Mouse (Mus musculus): Measurements from ENCODE around the gene Btbd18. TPM values are rescaled to one million over a fixed set of nuclear protein-coding genes. Genes with fewer than 3 reads are reported as not detected.
"Not testable (repeated sequence)": the region's sequence is repeated elsewhere in the genome, so short reads cannot be mapped to it uniquely, and the experiment has no call there.

Gene Btbd18
- polyA plus RNA-seq, 1 experiment from 2014 or later = 0.39 TPM

- DNase-seq (peak; percentile 77), ATAC-seq (ENCODE audit: insufficient read depth) (peak; percentile 45; the same call in 1 of the 2 replicates)
- Histone ChIP-seq H3K36me3 (ENCODE audit: insufficient read depth) (no peaks in the 10 kb centered on the region), H3K27me3 (ENCODE audit: insufficient read depth, low read length) (no peaks in the 10 kb centered on the region), H3K27ac (ENCODE audit: low read depth) (no peak overlapping the region), H3K4me3 (ENCODE audit: low read depth, low read length) (no peak overlapping the region), H3K4me1 (ENCODE audit: insufficient read depth) (no peaks in the 10 kb centered on the region), H3K9ac (no peak overlapping the region), H3K9me3 (ENCODE audit: low read depth, low read length) (no peaks in the 10 kb centered on the region), H3K4me2 (no peak overlapping the region)
- WGBS = 60% methylated on average over 3 of the region's 3 CpGs
- TF ChIP-seq CTCF (IDR thresholded peaks at IDR 0.05; ENCODE audit: low read depth) = peak; percentile 68
These were observed 1.4 kb downstream of the Btbd18 start for GRCm38 (mm10) chr2:84660253-84660652.

GRCm38 (mm10) chr2:84662866-84663265 is 4.0 kb downstream of the Btbd18 start:
- 29% methylated on average over 2 of the region's 2 CpGs for WGBS

GRCm38 (mm10) chr2:84666081-84666480 is 7.2 kb downstream of the Btbd18 start:
- no peak for TF ChIP-seq CTCF (IDR thresholded peaks at IDR 0.05; ENCODE audit: low read depth)
- Histone ChIP-seq H3K9me3 (ENCODE audit: low read depth, low read length) (no peaks in the 10 kb centered on the region), H3K4me1 (ENCODE audit: insufficient read depth) (0 out of 2 replicates have a peak, but pooled peaks cover 4% of the 10 kb centered on the region), H3K27me3 (ENCODE audit: insufficient read depth, low read length) (no peaks in the 10 kb centered on the region), H3K4me3 (ENCODE audit: low read depth, low read length) (no peak overlapping the region), H3K9ac (no peak overlapping the region), H3K4me2 (no peak overlapping the region), H3K36me3 (ENCODE audit: insufficient read depth) (peaks cover 14% of the 10 kb centered on the region; the same call in 1 of the 2 replicates), H3K27ac (ENCODE audit: low read depth) (no peak overlapping the region)
- 36% methylated on average over 12 of the region's 12 CpGs for WGBS
- DNase-seq = peak; percentile 33
- ATAC-seq (ENCODE audit: insufficient read depth) = no peak

More at GRCm38 (mm10) chr2:84662866-84663265, 4.0 kb downstream of the Btbd18 start:
- Histone ChIP-seq H3K36me3 (ENCODE audit: insufficient read depth) (no peaks in the 10 kb centered on the region), H3K9ac (no peak overlapping the region), H3K4me3 (ENCODE audit: low read depth, low read length) (no peak overlapping the region), H3K4me1 (ENCODE audit: insufficient read depth) (no peaks in the 10 kb centered on the region), H3K9me3 (ENCODE audit: low read depth, low read length) (no peaks in the 10 kb centered on the region), H3K27ac (ENCODE audit: low read depth) (no peak overlapping the region), H3K4me2 (no peak overlapping the region), H3K27me3 (ENCODE audit: insufficient read depth, low read length) (no peaks in the 10 kb centered on the region)
- TF ChIP-seq CTCF (IDR thresholded peaks at IDR 0.05; ENCODE audit: low read depth) = peak; percentile 63
- no peak for ATAC-seq (ENCODE audit: insufficient read depth)
- peak; percentile 80 for DNase-seq

DNA sequence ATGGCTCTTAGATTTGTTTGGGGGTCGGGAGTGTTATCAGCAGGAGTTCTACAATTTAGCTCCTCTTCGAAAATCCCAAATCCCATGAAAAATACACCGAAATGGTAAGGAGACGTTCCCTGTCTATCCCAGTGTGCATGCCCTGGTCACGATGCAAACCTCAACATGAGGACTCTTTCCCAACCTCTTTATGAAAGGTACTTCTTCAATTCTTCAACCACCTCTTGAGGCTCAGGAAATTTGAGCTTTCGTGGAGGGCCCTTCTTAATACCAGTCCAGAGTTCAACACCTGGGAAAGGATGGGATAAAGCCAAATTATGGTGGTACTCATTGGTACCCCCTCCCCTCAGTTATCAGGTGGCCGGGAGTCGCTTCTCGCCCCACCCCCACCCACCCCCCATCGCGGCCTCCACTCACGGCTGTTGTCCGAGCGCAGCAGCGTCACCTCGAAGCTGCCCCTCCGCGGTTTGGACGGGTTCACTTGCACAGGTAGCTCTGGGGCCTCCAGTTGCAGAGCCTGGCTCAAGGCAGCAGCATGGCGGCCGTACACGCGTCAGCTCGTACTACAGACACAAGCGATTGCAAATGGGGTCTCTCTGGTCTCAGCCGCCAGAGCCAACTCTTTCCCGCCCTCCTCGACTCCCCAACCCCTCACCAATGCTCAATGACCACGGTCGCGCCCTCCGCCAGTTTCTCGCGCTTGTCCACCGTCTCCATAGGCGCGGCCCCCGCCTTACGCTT is 11.1 kb downstream of the Btbd18 start:
- TF ChIP-seq CTCF (IDR thresholded peaks at IDR 0.05; ENCODE audit: low read depth) = no peak
- peak overlapping the region; percentile 82 for H3K4me3 ChIP-seq (ENCODE audit: low read depth, low read length)
- WGBS = 2% methylated on average over 39 of the region's 39 CpGs
- H3K9ac ChIP-seq = peak overlapping the region; percentile 98
- H3K9me3 ChIP-seq (ENCODE audit: low read depth, low read length) = no peaks in the 10 kb centered on the region
- H3K4me1 ChIP-seq (ENCODE audit: insufficient read depth) = 0 out of 2 replicates have a peak, but pooled peaks cover 4% of the 10 kb centered on the region
- H3K27me3 ChIP-seq (ENCODE audit: insufficient read depth, low read length) = no peaks in the 10 kb centered on the region
- ATAC-seq (ENCODE audit: insufficient read depth) (peak; percentile 78), DNase-seq (peak; percentile 60)
- H3K27ac ChIP-seq (ENCODE audit: low read depth) = peak overlapping the region; percentile 96
- peak overlapping the region; percentile 65 for H3K4me2 ChIP-seq
- peaks cover 40% of the 10 kb centered on the region for H3K36me3 ChIP-seq (ENCODE audit: insufficient read depth)

DNA sequence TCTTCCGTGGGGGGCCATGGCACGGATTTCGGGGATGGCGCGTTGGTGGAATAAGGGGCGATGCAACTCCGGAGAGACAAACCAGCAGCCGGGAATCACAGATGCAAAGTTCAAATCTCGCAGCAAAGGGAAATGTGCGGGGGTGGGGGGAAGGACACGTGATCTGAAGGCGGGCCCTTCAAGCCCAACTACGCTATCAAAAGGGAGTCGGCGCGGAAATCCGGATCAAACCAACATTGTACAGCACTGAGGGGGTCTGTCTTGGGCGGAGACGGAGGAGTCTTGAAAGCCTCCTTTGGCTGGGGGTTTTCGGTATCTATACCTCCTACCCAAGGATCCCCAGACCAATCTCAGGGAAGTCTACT is 11.7 kb downstream of the Btbd18 start, which contains the start of gene Selenoh:
Gene Selenoh (minus strand): TSS at position 202 of the 365 bp plus-strand sequence.
- Histone ChIP-seq H3K27ac (ENCODE audit: low read depth) (peak within 1 kb of the TSS; percentile 96), H3K4me2 (peak within 1 kb of the TSS; percentile 65), H3K9me3 (ENCODE audit: low read depth, low read length) (no peaks in the 10 kb centered on the region), H3K36me3 (ENCODE audit: insufficient read depth) (peaks cover 46% of the 10 kb centered on the region), H3K4me3 (ENCODE audit: low read depth, low read length) (peak within 1 kb of the TSS; percentile 82), H3K4me1 (ENCODE audit: insufficient read depth) (0 out of 2 replicates have a peak, but pooled peaks cover 4% of the 10 kb centered on the region), H3K27me3 (ENCODE audit: insufficient read depth, low read length) (no peaks in the 10 kb centered on the region), H3K9ac (peak within 1 kb of the TSS; percentile 98)
- ATAC-seq (ENCODE audit: insufficient read depth) (peak; percentile 97), DNase-seq (peak; percentile 97)
- WGBS = under 1% methylated on average over 20 of the region's 20 CpGs
- no peak for TF ChIP-seq CTCF (IDR thresholded peaks at IDR 0.05; ENCODE audit: low read depth)

GRCm38 (mm10) chr2:84671535-84671934 is 12.7 kb downstream of the Btbd18 start:
- peaks cover 55% of the 10 kb centered on the region for H3K36me3 ChIP-seq (ENCODE audit: insufficient read depth)
- TF ChIP-seq CTCF (IDR thresholded peaks at IDR 0.05; ENCODE audit: low read depth) = 0 out of 2 replicates have a peak, but pooled peaks have one; percentile 3
- not testable (repeated sequence) for H3K9ac ChIP-seq; H3K4me1 ChIP-seq (ENCODE audit: insufficient read depth); H3K27ac ChIP-seq (ENCODE audit: low read depth); ATAC-seq (ENCODE audit: insufficient read depth); H3K9me3 ChIP-seq (ENCODE audit: low read depth, low read length); H3K27me3 ChIP-seq (ENCODE audit: insufficient read depth, low read length)
- peak; percentile 27 for DNase-seq
- H3K4me3 ChIP-seq (ENCODE audit: low read depth, low read length) = peak overlapping the region; percentile 82; the same call in 1 of the 2 replicates
- WGBS = 62% methylated on average over 4 of the region's 5 CpGs
- peak overlapping the region; percentile 65; the same call in 1 of the 2 replicates for H3K4me2 ChIP-seq

DNA sequence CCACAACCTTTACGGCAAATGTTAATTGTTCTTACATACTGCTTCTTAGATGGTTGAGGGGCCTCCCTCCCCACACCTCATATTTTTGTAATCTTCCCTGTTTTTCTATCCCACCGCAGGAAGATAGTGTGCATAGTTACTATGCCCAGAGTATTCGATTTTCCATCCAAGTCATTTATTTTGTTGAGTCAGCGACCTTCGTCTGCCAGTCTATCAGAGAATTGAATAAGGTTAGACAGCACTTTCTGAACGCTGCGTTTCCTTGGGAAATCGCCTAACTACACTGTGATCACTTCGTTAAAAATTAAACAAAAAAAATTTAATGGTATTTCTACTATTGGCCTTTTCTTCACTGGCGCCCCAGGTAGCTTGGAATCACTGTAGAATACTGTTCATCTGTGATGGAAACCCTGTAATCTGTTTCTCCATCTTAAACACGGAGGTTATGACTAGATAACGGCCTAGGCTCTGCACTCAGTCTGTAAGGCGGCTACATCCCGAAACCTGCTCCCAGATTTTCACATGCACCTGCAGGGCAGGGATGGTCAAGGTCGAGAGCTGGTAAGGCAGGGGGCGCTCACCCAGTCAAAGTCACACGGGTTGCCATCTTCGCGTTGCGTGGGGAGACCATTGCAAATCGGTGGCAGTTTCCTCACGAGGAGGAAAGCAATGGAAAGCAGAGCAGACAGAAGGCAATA is 18.5 kb downstream of the Btbd18 start:
- Histone ChIP-seq H3K9me3 (ENCODE audit: low read depth, low read length) (no peaks in the 10 kb centered on the region), H3K36me3 (ENCODE audit: insufficient read depth) (peaks cover 52% of the 10 kb centered on the region), H3K27ac (ENCODE audit: low read depth) (peak overlapping the region; percentile 24; the same call in 1 of the 2 replicates), H3K4me3 (ENCODE audit: low read depth, low read length) (peak overlapping the region; percentile 85), H3K9ac (peak overlapping the region; percentile 54), H3K27me3 (ENCODE audit: insufficient read depth, low read length) (no peaks in the 10 kb centered on the region), H3K4me2 (peak overlapping the region; percentile 70), H3K4me1 (ENCODE audit: insufficient read depth) (peaks cover 6% of the 10 kb centered on the region; the same call in 1 of the 2 replicates)
- DNase-seq (no peak), ATAC-seq (ENCODE audit: insufficient read depth) (peak; percentile 48)
- peak; percentile 62 for TF ChIP-seq CTCF (IDR thresholded peaks at IDR 0.05; ENCODE audit: low read depth)
- 8% methylated on average over 22 of the region's 22 CpGs for WGBS
